In the genomic region with DNA sequence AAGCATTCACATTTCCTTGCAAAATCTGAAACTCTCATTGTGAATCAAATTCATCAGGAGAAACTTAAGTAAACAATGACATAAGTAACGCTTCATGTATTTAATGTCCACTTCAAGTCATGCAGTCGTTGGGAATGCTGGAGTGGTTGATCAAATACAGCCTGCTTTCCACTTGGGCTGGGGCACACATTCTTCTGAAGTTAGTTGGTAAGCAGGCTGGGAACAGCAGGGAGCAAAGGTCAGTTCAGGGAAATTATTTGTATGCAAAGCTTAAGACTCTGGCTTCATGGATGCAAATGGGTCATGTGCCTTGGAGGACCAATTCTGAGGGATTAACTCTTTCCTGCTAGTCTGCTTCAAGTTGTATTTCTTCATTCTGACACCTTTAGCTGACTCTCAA, we compare ENCODE assay signal across 13 mouse cellular contexts. TPM values are rescaled to one million over a fixed set of nuclear protein-coding genes. Genes with fewer than 3 reads are reported as not detected.
A peak's percentile ranks its signal among the peaks of the same experiment; 100 is the strongest.
DNase-seq lines count a peak whose midpoint lies in the region; ATAC-seq and TF ChIP-seq lines count a peak whose summit lies in the region.
"Had no signal": no experiment of that assay in that cellular context is flagged by ENCODE, and none has a peak within 500 bp of the region (broad histone marks: within the 10 kb centered on the region; RNA-seq: fewer than 3 reads in every experiment).

No protein-coding gene starts in this region.

- no peak overlapping the region for H3K4me2 ChIP-seq in lung, embryonic 15.5 days
- H3K4me2 ChIP-seq: neural tube, embryonic 13.5 days had no signal

- intact Hi-C loops in gastrocnemius, postnatal 14 days (cut with DNase I; ENCODE audit: low total_unique reads), result no loop called here

- H3K4me3 ChIP-seq in ES-E14 (ENCODE audit: insufficient read depth in 1 of 2, low read depth in 1 of 2, low read length in 2 of 2, poor library complexity in 1 of 2, severe bottlenecking in 1 of 2), result no peak overlapping the region
- H3K4me3 ChIP-seq in lung, embryonic 15.5 days, result no peak overlapping the region
- H3K4me3 ChIP-seq: heart, embryonic 10.5 days; layer of hippocampus, adult 2 months; neural tube, embryonic 13.5 days had no signal

- in situ Hi-C loops in ES-E14 (cut with MboI; ENCODE audit: low sequenced_read_pairs in 2 of 2, unreplicated experiment in 2 of 2), result no loop called here

- H3K4me1 ChIP-seq in ES-E14 (ENCODE audit: control insufficient read depth in 2 of 2, insufficient read depth in 2 of 2, low read length in 2 of 2, poor library complexity in 1 of 2), result peaks cover 24 to 33% of the 10 kb centered on the region in 2 experiments
- peaks cover 67% of the 10 kb centered on the region for H3K4me1 ChIP-seq in lung, embryonic 15.5 days

- H3K27ac ChIP-seq in ES-E14 (ENCODE audit: insufficient read depth, low read depth, low read length, poor library complexity, severe bottlenecking), result peak overlapping the region; percentile 71; the same call in 1 of the 2 replicates
- H3K27ac ChIP-seq in lung, embryonic 15.5 days, result peak overlapping the region; percentile 67
- H3K27ac ChIP-seq: heart, embryonic 10.5 days; layer of hippocampus, adult 2 months had no signal

- TF ChIP-seq CTCF in brain, embryonic 14.5 days (IDR thresholded peaks at IDR 0.05; ENCODE audit: borderline replicate concordance, extremely low read depth, insufficient read depth, insufficient read length), result no peak

- no peaks in the 10 kb centered on the region for H3K9me3 ChIP-seq in ES-E14 (ENCODE audit: control insufficient read depth, insufficient read depth, low read depth, low read length)
- no peaks in the 10 kb centered on the region for H3K9me3 ChIP-seq in lung, embryonic 15.5 days
- H3K9me3 ChIP-seq: heart, embryonic 10.5 days; neural tube, embryonic 13.5 days had no signal

- no peak; the same call in 1 of the 2 replicates for ATAC-seq in lung, embryonic 15.5 days (ENCODE audit: borderline replicate concordance, extremely low read depth, low FRiP score, low TSS enrichment)

- no peaks in the 10 kb centered on the region for H3K36me3 ChIP-seq in ES-E14 (ENCODE audit: control insufficient read depth, insufficient read depth, low read length, poor library complexity, severe bottlenecking)
- no peaks in the 10 kb centered on the region for H3K36me3 ChIP-seq in lung, embryonic 15.5 days
- H3K36me3 ChIP-seq: heart, embryonic 10.5 days; neural tube, embryonic 13.5 days had no signal

- no peak overlapping the region for H3K9ac ChIP-seq in ES-E14 (ENCODE audit: insufficient read depth, low read depth, low read length, poor library complexity, severe bottlenecking)
- H3K9ac ChIP-seq in lung, embryonic 15.5 days, result no peak overlapping the region
- H3K9ac ChIP-seq: neural tube, embryonic 13.5 days had no signal

- TF ChIP-seq POLR2A in brain, embryonic 14.5 days (IDR thresholded peaks at IDR 0.05; ENCODE audit: borderline replicate concordance, extremely low read depth, insufficient read depth, insufficient read length, poor library complexity, severe bottlenecking), result no peak

- DNase-seq in ES-E14 (ENCODE audit: low read depth, low spot score), result no peak
- DNase-seq in brain, embryonic 14.5 days (ENCODE audit: low read depth), result peak; percentile 53
- DNase-seq in kidney, adult 18-20 months, result peak; percentile 56
- no peak for DNase-seq in left cerebral cortex, adult 8-10 months (ENCODE audit: low spot score in 2 of 2)
- DNase-seq in adrenal gland, adult 8-10 months, result no peak
- DNase-seq in gastrocnemius, postnatal 14 days, result no peak
- DNase-seq: adrenal gland, postnatal 36 days; cerebellum, adult 9-10 months; thymus, postnatal 4 days had no signal

- no peaks in the 10 kb centered on the region for H3K27me3 ChIP-seq in lung, embryonic 15.5 days
- H3K27me3 ChIP-seq: neural tube, embryonic 13.5 days had no signal

- WGBS in lung, embryonic 15.5 days, result 11% methylated on average over 2 of the region's 2 CpGs

TF ChIP-seq in ES-E14, 5 proteins besides CTCF, POLR2A, EP300 and RAD21:
- TF ChIP-seq HCFC1 (IDR thresholded peaks at IDR 0.05; ENCODE audit: borderline replicate concordance, insufficient read depth, low read length), result no peak
- no peak for TF ChIP-seq MAFK (IDR thresholded peaks at IDR 0.05; ENCODE audit: insufficient read depth, low read depth, low read length)
- no peak for TF ChIP-seq CHD2 (IDR thresholded peaks at IDR 0.05; ENCODE audit: low read depth, low read length)
- no peak for TF ChIP-seq ZNF384 (IDR thresholded peaks at IDR 0.05; ENCODE audit: low read depth, low read length)
TF ChIP-seq in ES-E14: peak in this region for 0.

RNA-seq across cellular contexts. Expression of gene Cachd1, which starts 16.7 kb away (rescaled TPM):
- total RNA-seq in ES-E14 (2012; rRNA removed), result 7.6 and 10.6 TPM in 2 replicates
- 111 and 150 TPM in 2 replicates for polyA plus RNA-seq in brain, embryonic 14.5 days (2012; rRNA removed)
- 16.1 and 19.1 TPM in 2 replicates for polyA plus RNA-seq in lung, embryonic 15.5 days (2015; fragmentation: Nextera tagmentation; extraction: Ambion mirVana)
- 10 to 100 TPM; 11.9 to 19.9 (median 16.4) TPM for total RNA-seq in left cerebral cortex, adult 8-10 months (2022)
- 10 to 100 TPM; 12.4 to 15.3 (median 13.5) TPM for total RNA-seq in adrenal gland, adult 8-10 months (2022)
- total RNA-seq in gastrocnemius, postnatal 14 days (2021), result 1 to 10 TPM; 5.0 to 5.2 TPM

Comparison
In these comparisons a context has a peak if more than half of its experiments do, and no peak if none do; other contexts are left out.
1. DNase-seq: peak in brain, embryonic 14.5 days (single experiment) and kidney, adult 18-20 months (single experiment); none in ES-E14 (single experiment), left cerebral cortex, adult 8-10 months (0 of 2), adrenal gland, adult 8-10 months (single experiment) and gastrocnemius, postnatal 14 days (single experiment).